Mouse (Mus musculus) liver, embryonic 18 days (tissue): Measurements from ENCODE around the gene Syne3. TPM values are rescaled to one million over a fixed set of nuclear protein-coding genes. Genes with fewer than 3 reads are reported as not detected.

Source experiments
- polyA plus RNA-seq: library from polyadenylated mRNA; depleted of rRNA; stranded (reverse); fragments of >200 nt; gene quantifications from 2 replicates; pipeline ENCODE4 v1.2.3, GENCODE M21; 2012; rRNA removed

Gene Syne3
- polyA plus RNA-seq = 2.1 and 2.2 TPM in 2 replicates

GRCm38 (mm10) chr12:105009370-105010212 is at the start of gene Syne3:
Gene Syne3 (minus strand): TSS chr12:105009809.

GRCm38 (mm10) chr12:105032147-105032831 is 22.7 kb upstream of the Syne3 start, which contains the start of gene Glrx5:
Gene Glrx5 (plus strand): TSS chr12:105032688.

Other genes starting within 250 kb of the Syne3 start
- gene Clmn, start 144.7 kb downstream of the Syne3 start, polyA plus RNA-seq = 1.7 and 1.8 TPM in 2 replicates
- 133 and 138 TPM in 2 replicates for gene Glrx5, start 22.9 kb upstream of the Syne3 start, polyA plus RNA-seq
- gene Tcl1b2, start 136.2 kb upstream of the Syne3 start, polyA plus RNA-seq = not detected in 2 replicates
- gene Tcl1b1, start 149.9 kb upstream of the Syne3 start, polyA plus RNA-seq = not detected in 2 replicates
- not detected in 2 replicates for gene Tcl1b5, start 166.5 kb upstream of the Syne3 start, polyA plus RNA-seq
- gene Tcl1b3, start 181.2 kb upstream of the Syne3 start, polyA plus RNA-seq = not detected in 2 replicates
- not detected in 2 replicates for gene Tcl1b4, start 192.1 kb upstream of the Syne3 start, polyA plus RNA-seq
- not detected in 2 replicates for gene Tcl1, start 213.0 kb upstream of the Syne3 start, polyA plus RNA-seq